Mouse (Mus musculus) natural killer cell, adult 2 months (primary cell): Measurements from ENCODE around the gene Cxcl1.

Source experiments
- DNase-seq, 2 experiments: peaks; one replicate each; pipeline ENCODE4 v3.0.0; 2022; ENCODE audit warnings: low spot score in 2 of 2

Gene Cxcl1

GRCm38 (mm10) chr5:90888661-90889060, 2.4 kb upstream of the Cxcl1 start:
- DNase-seq, result no peak

- no peak for DNase-seq
Observed at GRCm38 (mm10) chr5:90891464-90891813, 398 bp downstream of the Cxcl1 start.

DNA sequence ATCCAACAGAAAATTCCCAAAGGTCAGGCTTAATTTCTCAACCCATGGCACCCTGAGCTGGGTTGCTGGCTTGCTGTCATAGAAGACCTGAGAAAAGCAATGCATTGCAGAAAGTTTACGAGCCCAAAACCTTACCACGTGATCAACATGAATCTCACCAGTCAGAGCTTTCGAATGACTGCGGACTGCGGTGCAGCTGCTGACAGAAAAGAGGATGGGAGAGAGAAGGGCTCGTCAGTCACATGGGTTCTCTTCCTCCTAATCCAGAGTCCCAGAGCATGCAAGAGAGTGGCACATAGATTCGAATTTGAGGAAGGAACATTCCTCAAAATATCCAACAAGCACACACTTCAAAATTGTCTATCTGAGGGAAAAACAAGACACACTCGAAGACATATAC, 3.2 kb downstream of the Cxcl1 start:
- DNase-seq, result no peak

DNA sequence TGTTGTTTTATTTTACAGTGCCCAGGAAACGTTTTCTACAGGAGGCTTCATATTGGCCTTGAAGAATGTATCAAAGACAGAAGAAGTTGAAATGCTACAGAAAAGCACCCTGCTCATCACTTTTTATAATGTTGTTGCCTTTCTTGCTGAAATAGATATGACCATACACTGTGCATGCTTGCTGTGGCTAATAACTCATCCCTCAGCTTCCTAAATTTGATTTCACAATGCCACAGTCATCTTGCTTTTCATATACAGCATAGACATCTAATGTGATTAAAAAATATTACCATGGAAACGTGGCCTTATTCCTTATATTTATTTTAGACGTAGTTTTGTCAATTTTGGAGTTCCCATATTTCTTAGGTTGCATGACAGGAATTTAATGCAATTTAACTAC, 6.4 kb downstream of the Cxcl1 start:
- DNase-seq, result no peak

DNA sequence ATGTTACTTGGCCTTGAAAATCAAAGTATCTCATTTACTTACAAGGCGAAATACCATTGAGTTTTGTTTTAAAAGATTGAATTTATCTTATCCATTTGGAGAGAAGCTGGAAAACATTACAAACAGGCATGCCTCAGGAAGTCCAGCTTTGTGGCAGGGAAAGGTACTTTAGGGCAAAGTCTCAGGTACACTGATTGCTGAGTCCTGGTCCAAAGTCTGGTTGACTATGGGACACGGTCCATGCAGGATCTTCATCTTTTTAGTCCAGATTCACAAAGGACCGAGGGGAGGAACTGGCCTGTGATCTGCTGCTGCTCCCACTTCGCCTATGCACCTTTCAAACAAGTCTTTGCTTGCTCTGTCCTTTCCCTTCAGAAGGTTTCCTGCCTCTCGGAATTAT, 8.3 kb downstream of the Cxcl1 start:
- DNase-seq, result no peak

GRCm38 (mm10) chr5:90900147-90900546, 9.1 kb downstream of the Cxcl1 start:
- DNase-seq, result no peak

DNA sequence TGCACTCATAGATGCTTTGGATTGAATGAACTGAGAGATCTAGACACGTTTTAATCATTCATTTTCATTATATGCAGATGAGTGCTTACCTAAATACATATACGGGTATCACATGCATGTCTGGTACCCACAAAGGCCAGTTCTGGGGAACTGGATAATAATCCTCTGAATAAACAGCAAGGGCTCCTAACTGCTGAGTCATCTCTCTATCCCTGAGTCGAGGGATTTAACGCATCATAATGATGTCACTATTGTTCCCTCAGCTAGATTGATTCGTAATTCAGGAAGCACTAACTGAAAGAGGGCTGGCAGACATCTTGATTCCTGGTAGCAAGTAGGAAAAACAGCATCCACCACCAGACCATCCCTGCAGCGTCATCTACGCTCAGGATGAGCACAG, 9.6 kb downstream of the Cxcl1 start:
- no peak for DNase-seq

- DNase-seq, result peak in 1 of 2 experiments; percentile 5
Observed at GRCm38 (mm10) chr5:90902380-90903260, 11.6 kb downstream of the Cxcl1 start.

GRCm38 (mm10) chr5:90903339-90904020, 12.4 kb downstream of the Cxcl1 start, which contains the start of gene Cxcl2:
Gene Cxcl2, plus strand, starts transcription at chr5:90903871.
- DNase-seq, result peak; percentile 2 to 8

DNA sequence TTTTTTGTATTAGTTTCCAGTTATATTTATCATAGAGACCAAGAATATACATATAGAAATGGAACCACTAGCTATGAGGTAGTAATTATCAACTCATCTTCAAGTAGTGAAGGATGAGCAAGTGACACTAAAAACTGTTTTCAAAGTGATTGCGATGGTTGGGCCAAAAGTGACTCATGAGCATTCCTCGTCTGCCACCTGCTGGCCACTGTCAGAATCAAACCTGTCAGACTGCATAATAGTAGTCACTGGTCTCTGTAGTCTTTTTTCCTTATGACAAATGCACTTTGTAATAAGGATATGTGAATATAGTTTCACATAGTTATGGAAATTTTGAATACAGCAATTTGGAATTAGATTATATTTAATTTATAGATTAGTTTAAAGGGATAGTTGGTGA, 17.9 kb downstream of the Cxcl1 start:
- peak in 1 of 2 experiments; percentile 33 for DNase-seq

DNA sequence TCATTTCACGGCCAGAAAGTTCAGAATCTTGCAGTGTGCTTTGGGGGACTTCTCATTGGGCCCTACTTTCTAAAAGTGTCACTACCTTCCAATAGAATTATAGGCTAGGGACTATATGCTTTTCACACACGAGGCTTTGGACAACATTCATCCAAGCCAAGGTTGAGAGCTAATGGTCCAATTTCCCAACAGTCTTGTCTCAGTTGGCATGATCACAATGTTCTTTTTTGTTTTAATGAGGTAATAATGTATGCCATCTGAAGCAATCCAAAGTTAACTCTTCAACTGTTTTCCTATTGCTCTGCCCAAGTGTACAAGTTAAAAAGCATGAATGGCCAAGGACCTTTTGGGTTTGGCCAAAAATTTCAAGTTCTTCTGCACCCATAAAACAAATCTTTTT, 28.5 kb downstream of the Cxcl1 start:
- no peak for DNase-seq

GRCm38 (mm10) chr5:90922958-90923357, 31.9 kb downstream of the Cxcl1 start:
- no peak for DNase-seq

- DNase-seq, result peak in 1 of 2 experiments; percentile 1
Observed at GRCm38 (mm10) chr5:90930546-90930945, 39.5 kb downstream of the Cxcl1 start.

DNA sequence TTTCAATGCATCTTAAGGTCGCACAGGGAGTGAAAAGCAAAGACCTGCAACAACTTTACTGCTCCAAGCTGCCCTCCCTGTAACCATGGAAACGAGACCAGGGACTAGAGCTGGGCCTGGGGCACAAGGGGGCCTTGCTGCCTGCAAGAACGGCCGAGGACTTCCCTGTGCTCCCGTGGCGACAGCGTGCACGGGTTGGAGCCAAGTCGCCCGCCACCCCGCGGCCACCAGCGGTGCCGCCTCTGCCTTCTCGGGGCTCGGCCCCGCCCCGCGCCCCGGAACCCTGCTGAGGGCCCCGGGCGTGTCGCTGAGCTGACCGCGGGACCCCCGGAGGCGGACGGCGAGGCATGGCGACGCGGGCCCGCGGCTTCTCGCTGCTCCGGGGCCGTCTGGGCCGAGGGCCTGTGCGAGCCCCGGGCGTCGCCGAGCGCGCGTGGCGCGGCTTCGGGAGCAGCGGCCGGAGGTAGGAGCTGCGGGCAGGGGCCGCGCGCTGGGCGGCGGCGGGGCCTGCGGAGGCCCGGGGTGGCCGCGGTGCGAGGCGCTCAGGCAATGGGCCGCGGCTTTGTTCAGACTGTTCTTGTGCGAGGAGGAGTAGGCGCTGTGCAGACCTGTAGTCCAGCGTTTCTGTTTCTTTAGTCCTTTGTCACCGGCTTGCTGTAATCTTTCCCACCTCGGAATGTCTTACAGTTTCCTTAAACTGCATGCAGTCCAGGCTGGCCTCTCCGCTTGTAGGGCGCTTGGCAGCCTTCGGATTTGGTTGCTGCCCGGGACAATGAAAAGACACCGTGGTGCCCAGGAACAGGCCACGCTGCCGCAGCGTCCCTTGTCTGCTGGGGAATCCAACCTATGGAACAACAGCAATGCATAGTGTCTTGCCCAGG, 40.2 kb downstream of the Cxcl1 start, which contains the start of gene Mthfd2l:
Gene Mthfd2l, plus strand, starts transcription at position 147 of the 881 bp plus-strand sequence.
- DNase-seq, result peak; percentile 49 to 68

- DNase-seq, result no peak
Observed at GRCm38 (mm10) chr5:90931911-90932310, 40.9 kb downstream of the Cxcl1 start.

DNA sequence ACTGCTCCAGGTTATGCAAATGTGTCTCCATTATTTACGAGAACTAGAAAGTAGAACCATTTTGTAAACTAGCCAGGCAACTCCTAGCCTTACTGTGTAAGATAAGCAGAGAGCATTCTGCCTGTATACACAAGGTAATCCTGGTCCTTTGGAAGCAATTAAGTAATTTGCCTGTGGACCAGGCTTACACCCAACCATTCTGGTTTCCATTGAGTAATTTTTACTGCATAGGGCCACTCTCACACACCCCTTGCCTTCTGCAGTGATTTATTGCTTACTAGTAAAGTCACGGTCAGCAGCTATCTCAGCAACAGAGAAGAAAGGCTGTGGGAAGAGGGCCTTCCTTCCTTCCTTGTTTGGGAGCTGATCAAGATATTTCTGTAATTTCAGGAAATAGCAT, 45.7 kb downstream of the Cxcl1 start:
- no peak for DNase-seq
